Comparison of ENCODE assay signal across 9 mouse cellular contexts in genomic region chr1:158547592-158548211, GRCm38 (mm10).
DNase-seq lines count a peak whose midpoint lies in the region; ATAC-seq and TF ChIP-seq lines count a peak whose summit lies in the region.
"Had no signal": no experiment of that assay in that cellular context is flagged by ENCODE, and none has a peak within 500 bp of the region (broad histone marks: within the 10 kb centered on the region; RNA-seq: fewer than 3 reads in every experiment).

No protein-coding gene starts in this region.

- H3K4me3 ChIP-seq in hindbrain, embryonic 14.5 days (replicated peaks; ENCODE audit: low read length) = no peak overlapping the region
- H3K4me3 ChIP-seq in lung, adult 2 months (replicated peaks; ENCODE audit: extremely low read depth, low read depth, low read length) = no peak overlapping the region
- H3K4me3 ChIP-seq: liver, embryonic 12.5 days had no signal

- H3K9ac ChIP-seq in hindbrain, embryonic 14.5 days = no peak overlapping the region
- H3K9ac ChIP-seq: liver, embryonic 12.5 days had no signal

- 20% methylated on average over 3 of the region's 3 CpGs for WGBS in hindbrain, embryonic 14.5 days
- 52% methylated on average over 3 of the region's 3 CpGs for WGBS in lung, adult 2 months

- H3K4me2 ChIP-seq in hindbrain, embryonic 14.5 days (replicated peaks) = no peak overlapping the region
- H3K4me2 ChIP-seq: liver, embryonic 12.5 days had no signal

- 0 out of 2 replicates have a peak, but pooled peaks cover 3% of the 10 kb centered on the region for H3K36me3 ChIP-seq in hindbrain, embryonic 14.5 days (replicated peaks; ENCODE audit: control insufficient read depth, insufficient read depth)
- H3K36me3 ChIP-seq: liver, embryonic 12.5 days had no signal

- intact Hi-C loops in left cerebral cortex, postnatal 25 days (cut with DNase I) = loop anchor here (1.0 to 10.0 kb wide), 6 partner anchors 34 to 993 kb away; no protein-coding TSS in a partner anchor
- intact Hi-C loops in gastrocnemius, postnatal 14 days (cut with DNase I; ENCODE audit: low total_unique reads) = no loop called here
- intact Hi-C loops in heart, postnatal 25 days (cut with DNase I) = no loop called here

- no peak for TF ChIP-seq POLR2A in lung, adult 2 months (IDR thresholded peaks at IDR 0.05; ENCODE audit: borderline replicate concordance, extremely low read depth, low read depth, low read length)

- 0 out of 2 replicates have a peak overlapping the region, but pooled peaks have one; percentile 12 for H3K27ac ChIP-seq in hindbrain, embryonic 14.5 days
- H3K27ac ChIP-seq: liver, embryonic 12.5 days had no signal

- ATAC-seq in hindbrain, embryonic 14.5 days (ENCODE audit: low FRiP score) = peak; percentile 60; the same call in 1 of the 2 replicates
- ATAC-seq: liver, embryonic 12.5 days had no signal

- no peaks in the 10 kb centered on the region for H3K9me3 ChIP-seq in hindbrain, embryonic 14.5 days (ENCODE audit: control insufficient read depth, low read length)
- H3K9me3 ChIP-seq: liver, embryonic 12.5 days had no signal

- no peaks in the 10 kb centered on the region for H3K27me3 ChIP-seq in hindbrain, embryonic 14.5 days (ENCODE audit: control insufficient read depth, insufficient read depth, low read length)
- H3K27me3 ChIP-seq: liver, embryonic 12.5 days had no signal

- TF ChIP-seq CTCF in lung, adult 2 months (IDR thresholded peaks at IDR 0.05; ENCODE audit: insufficient read depth, low read length) = no peak

- peak; percentile 46 for DNase-seq in retina, embryonic 14.5 days (ENCODE audit: low spot score)
- DNase-seq in retina, postnatal 1 day = no peak
- no peak for DNase-seq in hindbrain, embryonic 14.5 days (ENCODE audit: low spot score)
- DNase-seq in left cerebral cortex, postnatal 25 days (ENCODE audit: low spot score in 2 of 2) = peak; percentile 56 to 94
- DNase-seq in telencephalon, adult 2 months (ENCODE audit: low read depth, low spot score) = peak; percentile 83
- no peak for DNase-seq in gastrocnemius, postnatal 14 days
- DNase-seq in heart, postnatal 25 days (ENCODE audit: low spot score) = no peak
- DNase-seq in lung, adult 2 months = no peak

- peaks cover 12% of the 10 kb centered on the region; the same call in 1 of the 2 replicates for H3K4me1 ChIP-seq in hindbrain, embryonic 14.5 days (replicated peaks; ENCODE audit: control insufficient read depth, insufficient read depth, low read length)
- no peaks in the 10 kb centered on the region for H3K4me1 ChIP-seq in lung, adult 2 months (ENCODE audit: control insufficient read depth, insufficient read depth, low read length)
- H3K4me1 ChIP-seq: liver, embryonic 12.5 days had no signal

Comparison
In these comparisons a context has a peak if more than half of its experiments do, and no peak if none do; other contexts are left out.
1. DNase-seq: peak in retina, embryonic 14.5 days (single experiment), left cerebral cortex, postnatal 25 days (2 of 2) and telencephalon, adult 2 months (single experiment); none in retina, postnatal 1 day (single experiment), hindbrain, embryonic 14.5 days (single experiment), gastrocnemius, postnatal 14 days (single experiment), heart, postnatal 25 days (single experiment) and lung, adult 2 months (single experiment).